Mouse (Mus musculus) kidney, postnatal 36 days (tissue): Measurements from ENCODE around the gene Mtch1.
"Not testable (repeated sequence)": the region's sequence is repeated elsewhere in the genome, so short reads cannot be mapped to it uniquely, and the experiment has no call there.

ENCODE experiments used
- DNase-seq, 2 experiments: peaks; one replicate each; pipeline ENCODE4 v3.0.0; 2021 to 2022; ENCODE audit warnings: mixed read lengths in 2 of 2

Gene Mtch1

GRCm38 (mm10) chr17:29347645-29348256, at the start of gene Mtch1:
Gene Mtch1, minus strand, starts transcription at chr17:29347934.
- peak; percentile 99 to 100 for DNase-seq

GRCm38 (mm10) chr17:29396821-29397242, 49.1 kb upstream of the Mtch1 start:
- DNase-seq, result peak; percentile 79 to 90

GRCm38 (mm10) chr17:29396056-29396799, 48.5 kb upstream of the Mtch1 start:
- DNase-seq, result no peak

DNA sequence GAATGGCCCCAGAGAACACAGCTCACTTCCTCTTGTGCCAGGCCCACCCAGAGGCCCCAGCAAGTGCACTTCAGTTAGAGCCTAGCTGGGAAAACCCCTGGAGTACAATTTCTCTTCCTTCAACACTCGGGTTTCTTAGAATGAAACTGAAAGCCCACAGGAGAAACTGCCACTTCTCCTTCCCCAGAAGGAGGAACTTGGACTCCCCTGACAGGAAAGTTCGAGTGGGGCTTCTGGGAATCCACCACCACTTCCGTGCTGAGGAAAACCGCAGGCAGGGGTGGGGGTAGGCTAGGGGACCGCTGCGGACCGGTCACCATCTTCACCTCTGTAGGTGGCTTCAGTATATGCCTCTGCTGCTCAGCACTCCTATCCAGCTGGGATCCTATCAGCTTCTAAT, 47.6 kb upstream of the Mtch1 start:
- peak; percentile 45 to 54 for DNase-seq

DNA sequence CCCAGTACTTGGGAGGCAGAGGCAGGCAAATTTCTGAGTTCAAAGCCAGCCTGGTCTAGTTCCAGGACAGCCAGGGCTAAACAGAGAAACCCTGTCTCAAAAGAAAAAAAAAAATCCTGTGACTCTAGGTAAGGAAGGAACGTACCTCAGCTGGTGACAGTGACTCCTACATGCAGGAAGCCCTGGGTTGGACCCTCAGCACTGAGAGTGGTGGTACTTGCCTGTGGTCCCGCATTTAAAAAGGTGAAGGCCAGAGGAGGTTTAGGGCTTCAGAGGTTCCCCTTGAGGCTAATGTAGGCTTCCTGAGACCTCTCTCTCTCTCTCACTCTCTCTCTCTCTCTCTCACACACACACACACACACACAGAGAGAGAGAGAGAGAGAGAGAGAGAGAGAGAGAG, 47.0 kb upstream of the Mtch1 start:
- DNase-seq, result not testable (repeated sequence)

GRCm38 (mm10) chr17:29394106-29394760, 46.5 kb upstream of the Mtch1 start:
- DNase-seq, result no peak

GRCm38 (mm10) chr17:29393335-29394089, 45.8 kb upstream of the Mtch1 start:
- peak in 1 of 2 experiments; percentile 30 for DNase-seq

GRCm38 (mm10) chr17:29391280-29391679, 43.5 kb upstream of the Mtch1 start:
- DNase-seq, result no peak

DNA sequence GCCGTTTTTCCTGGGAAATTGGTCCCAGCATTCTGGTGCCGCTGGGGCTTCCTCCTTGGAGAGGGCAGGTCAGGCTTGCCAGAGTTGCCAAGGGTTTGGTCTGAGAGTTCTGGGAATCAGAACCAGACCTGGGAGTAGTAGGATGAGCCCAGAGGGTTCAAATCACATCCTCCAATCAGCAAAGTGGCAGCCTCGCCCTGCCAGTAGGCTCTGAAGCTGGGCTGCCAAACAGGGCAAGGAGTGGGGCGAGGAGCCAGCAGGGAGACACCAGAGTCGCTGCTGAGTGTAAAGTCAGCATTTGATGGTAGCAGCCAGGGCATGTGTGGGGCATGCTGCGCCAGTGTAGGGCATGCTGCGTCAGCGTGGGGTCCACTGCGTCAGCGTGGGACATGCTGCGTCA, 41.2 kb upstream of the Mtch1 start:
- DNase-seq, result peak in 1 of 2 experiments; percentile 42

GRCm38 (mm10) chr17:29385746-29386145, 38.0 kb upstream of the Mtch1 start:
- no peak for DNase-seq

GRCm38 (mm10) chr17:29384850-29385438, 37.2 kb upstream of the Mtch1 start:
- peak; percentile 80 to 91 for DNase-seq

DNA sequence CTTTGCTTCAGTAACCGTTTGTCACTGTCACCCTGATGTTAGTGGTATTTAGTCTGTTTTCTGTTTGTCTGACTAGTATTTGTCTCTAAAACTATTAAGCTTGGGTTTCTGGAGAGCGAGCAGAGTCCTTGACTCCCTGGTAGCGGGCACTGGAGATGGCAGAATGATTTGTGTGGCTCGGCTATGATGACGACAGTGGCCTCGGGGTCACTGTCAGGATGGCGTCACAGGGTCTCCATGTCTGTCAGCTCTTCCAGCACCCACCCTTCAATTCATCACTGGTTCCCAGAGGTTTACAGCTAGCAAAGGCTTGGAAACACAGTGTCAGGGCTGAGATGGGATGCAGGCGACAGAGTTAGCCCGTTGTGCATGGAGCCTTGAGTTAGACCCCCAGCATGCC, 36.2 kb upstream of the Mtch1 start:
- no peak for DNase-seq

GRCm38 (mm10) chr17:29382417-29382816, 34.7 kb upstream of the Mtch1 start:
- DNase-seq, result no peak

DNA sequence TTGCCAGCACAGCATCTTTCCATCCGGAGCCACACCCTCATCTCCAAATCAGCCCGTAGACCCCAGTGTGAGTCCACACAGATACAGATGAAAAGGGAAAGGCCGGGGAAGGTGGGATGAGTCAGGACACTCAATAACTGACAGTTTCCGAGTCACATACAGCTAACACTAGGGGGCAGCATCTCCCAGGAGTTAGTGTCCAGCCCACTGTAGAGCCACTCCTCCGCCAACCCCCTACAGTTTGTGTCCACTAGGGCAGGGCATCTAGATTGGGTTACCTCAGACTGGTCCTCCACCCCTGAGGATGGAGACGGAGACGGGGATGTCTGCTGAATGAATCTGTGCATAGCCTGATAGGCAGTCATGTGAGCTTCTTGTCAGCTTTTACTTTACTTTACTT, 33.7 kb upstream of the Mtch1 start:
- peak; percentile 77 to 90 for DNase-seq

GRCm38 (mm10) chr17:29380241-29380640, 32.5 kb upstream of the Mtch1 start:
- DNase-seq, result no peak

GRCm38 (mm10) chr17:29378056-29378455, 30.3 kb upstream of the Mtch1 start:
- no peak for DNase-seq

DNA sequence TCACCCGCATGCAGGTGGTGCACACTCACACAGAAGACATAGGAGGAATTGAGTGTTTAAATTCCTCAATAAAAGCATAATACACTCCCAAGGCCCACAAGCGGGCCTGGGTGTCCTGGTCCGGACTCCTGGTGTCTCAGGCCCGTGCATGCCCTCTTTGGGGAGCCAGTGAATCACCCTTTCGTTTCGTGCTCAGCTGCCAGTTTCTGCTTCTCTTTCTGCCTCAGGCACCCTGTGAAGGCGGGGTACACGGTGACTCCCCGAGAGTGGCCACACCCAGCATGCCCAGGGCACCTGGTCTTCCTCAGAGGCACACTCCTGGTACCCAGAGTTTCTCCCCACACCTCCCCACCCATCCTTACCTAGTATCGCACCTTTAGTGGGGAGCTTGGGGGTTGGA, 28.1 kb upstream of the Mtch1 start:
- DNase-seq, result no peak

DNA sequence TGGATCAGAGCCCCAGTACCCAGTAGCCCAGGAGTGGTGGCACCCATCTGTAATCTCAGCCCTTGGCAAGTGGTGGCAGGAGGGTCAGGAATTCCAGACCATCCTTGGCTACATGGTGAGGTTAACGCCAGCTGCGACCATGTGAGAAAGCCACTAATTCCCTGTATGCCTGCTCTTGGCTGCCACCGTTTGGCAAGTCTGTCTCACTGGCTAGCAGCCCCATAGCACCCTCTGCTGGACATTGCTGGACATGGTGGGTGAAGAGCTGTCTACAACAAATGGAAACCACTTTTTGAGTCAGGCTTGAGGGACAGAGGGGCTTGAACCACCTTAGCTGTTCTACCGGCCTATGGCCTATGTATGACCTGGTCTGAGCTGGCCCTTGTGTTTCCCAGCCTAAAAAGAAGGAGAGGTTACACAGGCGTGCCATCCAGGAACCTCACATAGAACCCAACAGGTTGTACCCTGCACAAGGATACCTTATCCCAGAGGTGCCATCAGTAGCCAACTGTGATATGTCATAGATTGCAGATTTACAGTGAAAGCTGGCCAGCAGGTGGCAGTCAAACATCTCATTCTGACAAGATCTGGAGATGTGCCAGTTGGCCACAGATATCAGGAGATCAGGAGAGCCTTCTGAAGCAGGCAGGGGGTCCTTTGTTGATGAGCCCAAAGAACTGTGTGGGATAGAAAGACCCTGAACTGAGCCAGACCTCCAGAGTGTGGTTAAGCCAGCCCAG, 23.4 kb upstream of the Mtch1 start:
- DNase-seq, result peak; percentile 92 to 97

DNA sequence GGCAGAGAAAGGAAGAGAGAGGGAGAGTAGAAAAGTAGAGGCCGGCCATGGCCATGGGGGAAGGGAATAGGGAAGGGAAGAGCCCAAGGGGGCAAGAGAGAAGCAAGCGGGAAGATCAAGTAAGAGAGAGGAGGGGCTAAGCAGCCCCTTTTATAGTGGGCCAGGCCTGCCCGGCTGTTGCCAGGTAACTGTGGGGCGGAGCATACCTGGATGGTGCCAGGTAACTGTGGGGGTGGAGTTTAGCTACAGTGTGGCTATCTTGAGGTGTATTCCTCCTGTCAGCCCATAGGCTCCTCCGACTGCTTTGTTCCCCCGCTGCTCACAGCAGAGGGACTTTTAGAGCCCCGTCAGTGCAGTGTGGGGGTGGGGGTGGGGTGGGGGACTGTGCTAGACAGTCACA, 21.0 kb upstream of the Mtch1 start:
- peak in 1 of 2 experiments; percentile 35 for DNase-seq

- DNase-seq, result no peak
Measured at GRCm38 (mm10) chr17:29365105-29365621, 17.4 kb upstream of the Mtch1 start.

- DNase-seq, result no peak
Measured at GRCm38 (mm10) chr17:29363109-29363508, 15.4 kb upstream of the Mtch1 start.
